Mouse (Mus musculus): ENCODE data around the gene Lmo7.

The Lmo7 gene

DNA sequence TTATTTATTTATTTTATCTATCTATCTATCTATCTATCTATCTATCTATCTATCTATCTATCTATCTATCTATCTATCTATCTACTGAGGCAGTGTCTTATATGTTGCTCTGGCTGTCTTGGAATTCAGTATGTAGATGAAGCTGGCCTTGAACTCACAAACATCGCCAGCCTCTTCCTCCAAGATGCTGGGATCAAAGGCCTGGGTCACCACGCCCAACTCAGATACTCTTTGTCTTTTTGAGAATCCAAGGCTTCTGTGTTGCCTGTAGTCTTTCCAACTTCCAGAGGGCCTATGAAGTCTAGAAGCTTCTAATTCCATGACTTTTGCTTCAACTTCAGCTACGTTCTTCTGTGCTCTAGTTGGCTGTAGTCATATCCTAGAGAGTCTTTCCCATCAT lies 48.7 kb downstream of the Lmo7 start:
- DNase-seq (ENCODE audit: low spot score in 2 of 2) = no peak

DNA sequence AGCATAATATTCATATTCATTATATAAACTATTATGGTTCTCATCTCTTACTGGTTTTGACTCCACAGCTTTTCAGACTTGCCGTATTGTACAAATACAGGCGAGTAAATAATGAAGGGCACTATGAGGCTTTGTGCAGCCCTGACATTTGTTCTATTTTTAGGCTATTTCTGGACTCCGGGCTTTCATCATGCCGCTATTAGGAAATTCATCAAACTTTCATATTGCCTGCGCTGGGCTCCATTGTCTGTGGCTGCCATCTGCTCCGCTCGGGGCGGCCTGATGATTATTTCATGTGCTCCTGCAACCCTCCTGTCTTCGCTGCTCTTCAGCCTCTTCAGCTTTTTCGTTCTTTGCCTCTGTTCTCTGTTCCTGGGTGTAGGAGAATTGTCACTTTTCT lies 50.3 kb downstream of the Lmo7 start:
- no peak for DNase-seq (ENCODE audit: low spot score in 2 of 2)

DNA sequence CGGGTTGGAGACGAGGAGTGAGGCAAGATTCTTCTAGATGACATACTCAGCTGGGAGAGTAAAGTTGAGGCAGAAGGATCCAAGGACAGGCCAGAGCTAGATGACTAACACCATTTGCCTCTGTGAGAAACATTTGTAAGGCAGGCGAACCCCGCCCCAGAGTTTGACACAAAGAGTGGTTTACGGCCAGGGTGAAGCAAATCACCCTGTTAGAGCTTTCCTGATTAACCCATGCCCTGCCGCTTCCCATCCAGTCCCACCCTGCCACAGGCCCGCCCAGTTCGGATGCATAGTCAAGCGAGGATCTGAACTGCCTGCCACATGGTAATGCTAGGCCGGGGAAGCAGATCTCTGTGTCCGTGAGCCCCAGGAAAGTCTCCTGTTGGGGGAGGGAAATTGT lies 51.5 kb downstream of the Lmo7 start:
- DNase-seq (ENCODE audit: low spot score in 2 of 2) = no peak

DNA sequence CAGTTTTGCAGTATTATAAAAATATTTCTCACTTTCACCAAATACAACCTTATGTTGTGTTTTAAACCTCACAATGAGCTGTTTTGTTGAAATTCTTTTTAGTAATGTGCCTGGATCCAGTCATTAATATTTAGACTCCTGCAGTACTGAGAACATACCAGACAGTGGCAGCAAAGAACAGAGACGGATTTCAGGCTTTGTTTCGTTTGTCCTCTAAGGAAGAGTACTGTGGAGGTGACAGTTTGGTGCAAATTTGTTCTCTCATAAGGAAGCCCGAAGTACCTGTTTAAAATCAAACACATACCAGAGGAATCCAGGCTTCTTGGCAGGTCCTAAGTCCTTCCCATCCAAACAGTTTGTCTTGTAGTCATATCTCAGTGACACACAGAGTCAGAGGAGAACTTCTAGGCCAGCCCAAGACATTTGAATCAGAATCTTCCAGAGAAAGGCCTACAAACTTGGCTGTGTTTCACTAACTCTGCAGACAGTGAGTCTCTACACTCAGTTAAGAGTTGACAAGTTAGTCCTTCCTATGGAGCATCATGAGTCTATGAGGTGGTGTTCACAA lies 52.3 kb downstream of the Lmo7 start:
- peak in 1 of 2 experiments; percentile 14 for DNase-seq (ENCODE audit: low spot score in 2 of 2)

DNA sequence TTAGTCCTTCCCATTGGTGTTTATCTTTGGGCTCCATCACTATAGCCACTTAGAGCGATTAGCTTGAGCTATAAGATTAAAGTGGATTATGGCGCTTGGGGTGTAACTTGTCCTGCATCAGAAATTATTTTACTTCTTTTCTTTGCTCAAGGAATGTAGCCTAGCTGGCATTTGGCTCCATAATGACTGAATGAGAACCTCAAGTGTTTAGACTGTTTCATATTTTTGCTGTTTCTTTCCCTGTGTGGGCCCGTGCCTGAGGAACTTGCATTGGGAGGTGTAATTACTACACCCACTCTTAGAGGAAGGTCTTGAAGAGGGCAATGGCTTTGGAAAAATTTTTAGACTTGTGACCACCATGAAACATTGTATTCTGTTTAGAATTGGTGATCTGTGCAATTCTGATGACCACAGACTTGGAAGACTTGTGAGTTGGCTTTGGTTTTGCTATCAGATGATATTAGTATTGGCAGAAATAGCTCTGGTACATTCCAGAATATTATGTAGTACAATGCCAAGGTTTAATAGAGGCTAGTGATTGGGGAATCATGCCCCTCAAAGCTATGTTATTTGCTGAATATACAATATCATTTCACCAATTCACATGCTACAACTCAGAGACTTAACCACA lies 54.7 kb downstream of the Lmo7 start:
- DNase-seq (ENCODE audit: low spot score in 2 of 2) = no peak

DNA sequence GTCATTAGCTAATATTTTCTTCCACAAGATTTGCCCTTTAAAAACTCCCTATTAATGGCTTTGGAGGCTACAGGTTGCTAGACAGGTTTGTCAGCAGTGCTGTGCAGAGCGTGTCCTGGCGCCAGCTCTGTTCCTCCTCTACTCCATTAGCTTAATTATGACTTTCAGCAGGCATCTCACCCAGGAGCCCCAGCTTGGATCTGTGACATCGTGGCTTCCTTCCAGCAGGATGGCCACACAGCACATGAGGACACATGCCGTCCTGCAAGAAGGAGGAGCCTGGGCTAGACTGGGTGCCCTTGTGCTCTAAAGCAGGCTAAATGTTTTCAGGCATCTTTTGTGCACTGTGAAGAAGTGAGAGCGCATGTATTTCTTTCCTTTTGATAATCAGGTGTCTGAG lies 58.1 kb downstream of the Lmo7 start:
- DNase-seq (ENCODE audit: low spot score in 2 of 2) = peak; percentile 15 to 33

DNA sequence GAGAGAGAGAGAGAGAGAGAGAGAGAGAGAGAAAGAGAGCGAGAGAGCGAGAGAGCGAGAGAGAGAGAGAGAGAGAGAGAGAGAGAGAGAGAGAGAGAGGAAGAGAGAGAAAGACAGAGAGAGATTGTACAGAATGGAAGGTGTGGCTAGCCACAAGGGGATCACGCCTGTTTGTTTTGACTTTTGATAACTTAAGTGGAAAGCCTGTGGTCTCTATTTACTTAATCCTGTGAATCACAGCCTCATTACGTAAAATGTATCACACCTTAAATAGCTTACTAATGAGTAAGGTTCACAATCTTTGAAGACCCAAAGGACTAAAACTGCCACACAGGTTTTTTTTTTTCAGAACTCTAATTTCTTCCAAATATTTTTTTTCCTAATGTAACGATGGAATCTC lies 58.7 kb downstream of the Lmo7 start:
- no peak for DNase-seq (ENCODE audit: low spot score in 2 of 2)

DNA sequence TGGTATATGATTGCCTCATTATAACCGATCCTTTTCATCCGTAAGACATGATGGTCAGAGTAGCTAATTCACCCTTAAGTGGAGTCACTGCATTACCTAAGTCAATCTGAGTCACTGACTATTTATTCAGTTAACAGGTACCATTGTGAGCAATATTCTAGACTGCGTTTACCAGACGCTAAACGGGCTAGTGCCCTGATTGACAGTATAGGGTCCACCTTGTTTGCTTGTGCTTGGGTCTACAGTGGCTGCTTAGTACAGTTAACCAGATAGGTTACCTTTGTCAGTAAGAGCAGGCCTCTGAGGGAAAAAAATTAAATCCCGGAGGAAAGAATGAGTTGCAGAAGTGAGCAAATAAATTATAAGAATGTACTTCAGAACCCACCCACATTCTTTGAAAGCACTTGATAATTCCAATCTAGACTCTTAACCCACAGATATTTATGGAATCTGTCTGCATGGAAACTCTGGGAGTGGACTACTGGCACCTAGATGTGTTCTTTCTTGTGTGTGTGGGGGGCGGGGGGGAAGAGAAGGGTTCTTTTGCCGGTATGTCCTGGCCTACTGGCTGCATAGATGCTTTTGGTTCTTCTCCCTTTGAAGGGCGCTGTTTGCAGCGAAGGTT lies 64.9 kb downstream of the Lmo7 start:
- DNase-seq (ENCODE audit: low spot score in 2 of 2) = no peak

DNA sequence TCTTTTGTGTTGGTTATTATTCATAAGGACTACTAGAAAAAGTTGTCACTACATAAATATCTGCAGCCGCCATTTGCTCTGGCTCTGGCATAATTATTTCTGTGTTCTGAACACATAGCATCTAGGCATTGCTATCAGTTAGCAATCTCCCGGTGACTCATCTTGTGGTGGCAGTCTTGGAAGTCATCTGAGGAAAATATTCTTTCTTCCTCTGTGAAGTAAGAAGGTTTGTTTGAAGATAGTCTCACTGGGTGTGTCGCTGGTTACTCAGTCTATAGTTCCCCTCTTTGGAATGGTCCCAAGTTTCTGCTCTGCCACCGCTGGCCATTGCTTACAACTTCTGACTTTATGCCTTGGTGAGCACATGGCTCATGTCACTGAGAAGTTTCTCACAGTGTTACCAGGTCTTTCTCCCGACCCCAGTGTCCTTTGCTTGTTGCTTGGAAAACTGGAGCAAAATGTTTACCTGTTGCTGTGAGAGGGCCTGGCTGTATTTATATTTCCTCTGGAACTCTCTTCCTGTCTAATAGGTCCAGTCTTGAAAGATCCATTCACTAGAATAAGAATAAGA lies 68.3 kb downstream of the Lmo7 start:
- peak in 1 of 2 experiments; percentile 26 for DNase-seq (ENCODE audit: low spot score in 2 of 2)

DNA sequence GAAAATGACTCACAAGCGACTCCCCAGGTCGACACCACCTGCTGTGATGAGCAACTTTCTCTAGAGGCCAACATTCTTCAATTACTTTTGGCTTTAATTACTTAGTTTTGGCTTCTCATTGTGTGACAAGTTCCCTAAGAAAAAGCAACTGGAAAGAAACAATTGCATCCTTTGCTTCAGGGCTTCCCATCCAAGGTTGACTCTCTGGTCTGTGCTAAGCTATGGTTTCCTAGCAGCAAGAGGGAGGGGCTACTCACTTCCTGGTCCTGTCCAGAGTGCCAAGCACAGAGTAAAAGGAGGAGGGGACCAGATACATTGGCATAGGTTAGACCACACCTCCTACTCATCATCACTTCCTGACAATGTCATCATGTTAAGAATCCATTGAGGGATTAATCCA lies 69.0 kb downstream of the Lmo7 start:
- no peak for DNase-seq (ENCODE audit: low spot score in 2 of 2)

DNA sequence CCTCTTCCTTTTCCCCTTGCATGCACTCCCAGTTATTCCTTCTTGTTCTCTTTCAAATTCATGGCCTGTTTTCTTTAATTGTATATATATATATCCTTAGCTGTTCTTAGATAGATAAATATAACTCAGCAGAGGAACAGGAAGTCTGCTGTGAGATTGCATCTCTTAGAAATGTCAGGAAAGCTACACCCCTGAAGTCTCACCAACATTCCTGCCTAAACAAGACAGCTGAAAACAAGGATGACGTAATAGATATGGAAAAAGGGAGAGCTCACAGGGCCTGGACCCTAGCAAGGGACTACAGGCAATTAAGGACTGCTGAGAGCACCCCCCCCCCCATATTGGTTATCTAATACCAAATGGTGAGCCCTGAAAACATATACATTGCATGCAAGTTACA lies 71.9 kb downstream of the Lmo7 start:
- DNase-seq (ENCODE audit: low spot score in 2 of 2) = no peak

DNA sequence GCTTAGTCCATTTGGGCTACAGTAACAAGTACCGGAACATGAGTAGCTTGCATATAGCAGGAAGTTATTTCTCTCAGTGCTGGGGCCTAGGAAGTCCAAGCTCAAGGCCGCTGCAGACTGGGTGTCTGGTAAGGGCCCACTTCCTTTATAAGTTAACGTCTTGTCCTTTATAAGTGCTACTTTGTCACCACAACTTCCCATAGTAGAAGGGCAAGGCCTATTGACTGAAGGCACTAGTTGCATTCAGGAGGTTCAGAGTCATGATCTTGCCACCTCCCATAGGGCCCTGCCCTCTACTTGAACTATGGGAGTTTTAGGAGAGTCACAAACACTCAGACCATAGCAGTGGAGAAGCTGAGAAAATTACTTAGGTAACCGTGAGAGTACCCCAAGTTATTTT lies 74.4 kb downstream of the Lmo7 start:
- DNase-seq (ENCODE audit: low spot score in 2 of 2) = no peak

DNA sequence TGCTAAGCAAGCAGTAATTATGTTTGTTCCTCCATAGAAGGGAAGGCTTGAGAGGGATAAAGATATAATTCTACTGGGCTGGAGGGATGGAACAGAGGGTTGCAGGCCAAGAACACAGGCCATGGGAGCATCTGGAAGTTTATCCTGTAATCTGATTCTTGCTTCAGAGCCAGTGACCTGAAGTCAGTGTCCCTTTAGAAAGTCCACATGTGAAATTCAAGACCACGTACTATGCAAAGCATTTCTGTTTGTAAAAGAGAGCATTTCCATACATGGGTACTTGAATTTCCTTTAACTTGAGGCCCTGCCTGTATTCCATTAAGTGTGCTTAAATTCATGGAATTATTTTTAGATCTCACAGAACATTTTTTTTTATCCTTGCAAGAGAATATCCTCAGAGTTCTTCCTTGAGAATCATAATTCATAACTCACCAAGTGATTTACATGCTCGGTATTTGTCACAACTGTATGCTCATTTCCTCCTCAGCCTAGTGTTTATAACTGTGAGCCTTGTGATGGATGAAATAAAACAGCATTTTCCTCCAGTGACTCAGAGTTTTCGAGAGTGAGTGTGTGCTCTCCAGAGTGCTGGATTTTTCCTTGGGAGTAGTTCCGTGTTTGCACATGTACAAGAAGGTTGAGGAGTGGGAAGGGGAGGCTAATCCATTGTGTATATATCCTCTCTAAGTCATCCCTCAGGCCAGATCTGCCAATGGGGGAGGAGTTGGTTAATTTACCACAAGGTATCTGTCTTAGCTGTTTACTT lies 75.0 kb downstream of the Lmo7 start:
- DNase-seq (ENCODE audit: low spot score in 2 of 2) = no peak

DNA sequence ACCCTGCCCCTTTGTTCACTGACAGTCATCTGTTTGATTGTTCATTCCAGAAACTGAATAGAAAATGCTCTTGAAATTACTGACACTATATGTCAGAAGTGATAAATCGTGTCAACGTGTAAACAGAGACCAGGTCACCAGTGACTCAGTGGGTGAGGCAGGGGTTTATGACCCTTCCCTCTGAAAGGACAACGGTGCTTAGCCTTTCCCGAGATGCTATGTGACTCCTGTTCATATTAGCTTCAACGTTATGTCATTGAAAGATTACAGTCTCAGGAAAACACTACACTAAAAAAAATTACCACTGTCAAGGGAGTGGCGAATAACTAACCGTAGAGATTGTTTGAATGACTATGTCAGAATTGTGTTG lies 75.6 kb downstream of the Lmo7 start:
- DNase-seq (ENCODE audit: low spot score in 2 of 2) = no peak

DNA sequence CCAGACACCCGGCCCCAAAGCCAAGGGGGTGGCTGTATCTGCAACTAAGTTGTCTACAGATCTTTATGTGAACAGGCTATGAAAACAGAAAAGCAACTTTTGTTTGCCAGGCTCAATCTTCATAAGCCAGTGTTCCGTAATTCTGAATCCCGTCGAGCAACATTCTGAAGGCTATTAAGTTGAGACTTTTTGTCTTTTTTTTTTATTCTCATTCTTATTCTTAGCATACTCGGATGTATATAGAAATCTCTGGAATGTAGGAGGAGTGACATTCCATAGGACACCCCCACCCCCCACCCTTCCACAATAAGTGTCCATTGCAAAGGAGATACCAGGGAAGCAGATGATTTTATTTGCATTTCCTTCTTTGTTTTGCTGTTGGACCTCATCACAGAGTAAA lies 76.3 kb downstream of the Lmo7 start:
- DNase-seq (ENCODE audit: low spot score in 2 of 2) = no peak

DNA sequence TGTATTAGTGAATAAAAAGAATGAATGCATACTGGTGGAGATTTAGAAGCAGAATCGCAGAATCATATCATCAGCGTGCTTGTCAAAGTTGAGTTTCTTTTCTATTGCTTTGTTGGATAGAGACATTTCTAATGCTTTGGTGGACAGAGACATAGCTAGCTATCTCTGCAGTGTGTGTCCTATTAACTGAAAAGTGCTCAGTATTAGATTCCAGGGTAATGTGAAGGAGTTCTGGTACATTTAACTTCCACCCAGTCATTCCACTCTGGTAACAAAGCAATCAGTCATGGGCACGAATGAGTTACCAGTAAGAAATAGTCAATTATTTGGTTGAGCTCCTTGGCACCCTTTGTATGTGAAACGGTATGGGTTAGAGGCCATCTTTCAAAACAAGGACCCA lies 76.8 kb downstream of the Lmo7 start:
- DNase-seq (ENCODE audit: low spot score in 2 of 2) = no peak

DNA sequence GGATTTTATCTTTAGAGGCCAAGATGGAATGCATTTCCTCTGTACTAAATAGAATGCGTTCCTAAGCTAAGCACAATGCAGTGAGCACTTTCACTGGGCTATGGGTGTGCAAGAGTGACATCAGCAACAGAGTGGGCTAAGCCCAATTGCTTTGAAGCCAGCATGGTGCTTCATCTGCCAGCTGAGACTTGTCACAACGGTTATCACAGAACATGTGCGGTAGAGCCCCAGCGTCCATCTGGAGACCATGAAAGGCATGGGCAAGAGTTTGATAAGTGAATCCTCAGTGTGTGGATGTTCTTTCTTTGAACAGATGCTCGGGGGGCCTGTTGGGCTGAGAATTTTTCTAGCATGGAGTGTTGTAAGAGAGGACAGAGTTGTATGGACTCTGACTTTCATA lies 86.7 kb downstream of the Lmo7 start:
- DNase-seq (ENCODE audit: low spot score in 2 of 2) = no peak

DNA sequence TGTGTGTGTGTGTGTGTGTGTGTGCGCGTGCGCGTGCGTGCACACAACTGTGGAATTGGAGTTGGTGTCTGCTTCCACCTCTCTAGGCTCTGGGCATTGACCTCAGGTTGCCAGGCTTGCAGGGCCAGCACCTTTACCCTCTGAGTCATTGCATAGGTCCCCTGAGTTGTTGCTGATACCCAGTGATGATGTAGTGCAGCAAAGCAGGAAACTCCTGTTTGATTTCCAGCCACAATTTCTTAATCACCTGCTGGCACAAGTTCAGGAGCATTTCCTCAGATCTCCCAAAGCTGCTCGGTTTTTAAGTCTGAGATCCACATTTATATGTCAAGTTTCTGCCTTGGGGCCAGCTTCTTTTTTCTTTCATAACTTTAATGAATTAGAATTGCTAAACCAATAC lies 92.6 kb downstream of the Lmo7 start:
- DNase-seq (ENCODE audit: low spot score in 2 of 2) = peak in 1 of 2 experiments; percentile 59

DNA sequence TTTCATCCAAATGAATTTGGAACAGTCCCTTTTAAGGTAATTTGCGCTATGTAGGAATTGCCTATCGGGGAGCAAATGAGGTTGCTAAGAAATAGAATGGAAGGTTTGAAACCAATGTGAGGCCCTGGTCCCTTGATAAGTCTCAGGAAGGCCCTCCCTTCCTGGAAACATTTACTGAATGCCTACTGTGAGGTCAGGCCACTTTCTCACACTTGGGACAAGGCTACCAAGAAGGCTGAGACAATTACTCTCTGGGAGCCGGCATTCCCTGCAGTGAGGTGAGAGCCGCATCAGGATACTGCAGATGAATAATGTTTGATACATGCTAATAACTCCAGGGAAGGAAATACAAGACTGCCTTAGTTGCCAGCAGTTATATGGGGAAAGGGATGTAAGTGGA lies 93.1 kb downstream of the Lmo7 start:
- DNase-seq (ENCODE audit: low spot score in 2 of 2) = no peak

DNA sequence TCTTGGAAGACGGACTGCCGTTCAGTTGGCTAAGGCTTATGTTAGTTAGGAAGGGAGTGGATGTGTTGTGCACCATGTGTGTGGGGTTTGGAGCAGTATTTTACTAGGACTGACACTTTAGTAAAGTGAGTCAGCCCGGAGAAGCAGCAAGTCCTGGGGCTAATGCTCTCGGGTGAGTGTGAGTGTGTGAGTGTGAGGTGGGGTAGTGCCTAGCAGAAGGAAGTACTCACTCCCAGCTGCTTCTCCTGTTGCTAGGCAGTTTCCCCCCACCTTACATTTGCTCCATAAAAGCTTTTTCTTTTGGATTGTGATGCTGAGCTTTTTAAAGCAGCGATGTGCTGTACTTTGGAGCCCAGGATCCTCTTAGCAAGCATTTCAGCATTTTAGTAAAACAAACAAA lies 99.9 kb downstream of the Lmo7 start:
- DNase-seq (ENCODE audit: low spot score in 2 of 2) = no peak

DNA sequence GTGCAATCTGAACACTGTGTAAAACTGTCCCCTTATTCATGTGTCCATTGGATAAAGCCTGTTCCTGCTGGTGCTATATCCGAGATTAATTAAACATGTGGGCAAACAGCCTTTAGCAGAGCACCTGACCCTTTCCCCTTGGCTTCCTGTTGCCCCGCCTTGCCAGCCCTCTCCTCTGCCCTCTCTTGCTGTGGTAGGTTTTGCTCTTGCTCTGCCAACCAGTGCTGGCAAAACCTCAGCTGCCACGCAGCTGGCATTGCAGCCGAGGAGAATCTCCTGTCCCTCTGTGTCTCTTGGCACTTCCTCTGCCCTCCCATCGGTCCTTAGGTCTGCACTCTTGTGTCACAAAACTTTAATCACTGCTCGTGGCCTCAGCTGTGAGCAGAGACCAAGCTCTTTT lies 100.4 kb downstream of the Lmo7 start:
- DNase-seq (ENCODE audit: low spot score in 2 of 2) = no peak

DNA sequence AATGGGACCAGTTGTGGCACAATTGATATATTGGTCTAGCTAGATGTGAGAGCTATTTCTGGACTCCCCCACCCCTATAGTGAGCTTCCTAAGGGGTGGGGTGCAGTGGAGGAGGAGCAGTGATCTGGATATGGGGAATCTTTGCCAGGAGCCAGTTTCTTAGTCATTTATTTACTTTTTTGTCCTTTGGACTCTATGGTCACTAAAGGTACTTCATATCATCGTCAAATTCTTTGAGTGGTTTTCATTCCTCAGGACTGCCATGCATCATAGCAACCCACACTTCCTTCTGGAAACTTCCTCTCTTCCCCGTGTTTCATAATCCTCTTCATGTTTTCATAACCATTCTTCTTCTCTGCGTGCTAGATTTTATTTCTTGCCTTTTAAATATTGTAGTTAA lies 104.4 kb downstream of the Lmo7 start:
- DNase-seq (ENCODE audit: low spot score in 2 of 2) = no peak

DNA sequence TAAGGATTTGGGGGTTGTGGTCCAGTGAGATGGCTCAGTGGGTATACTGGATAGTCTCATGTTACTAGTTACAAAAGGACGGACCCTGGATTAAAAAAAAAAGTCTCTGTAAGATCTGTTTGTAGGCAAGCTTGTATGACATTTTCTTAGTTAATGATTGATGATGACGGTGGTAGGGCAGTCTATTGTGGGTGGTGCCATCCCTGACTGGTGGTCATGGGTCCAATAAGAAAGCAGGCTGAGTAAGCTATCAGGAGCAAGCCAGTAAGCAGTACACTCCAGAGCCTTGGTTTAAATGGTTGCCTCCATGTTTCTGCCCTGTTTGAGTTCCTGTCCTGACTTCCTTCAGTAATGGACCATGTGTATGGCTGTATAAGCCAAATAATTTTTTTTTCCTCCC lies 106.6 kb downstream of the Lmo7 start:
- DNase-seq (ENCODE audit: low spot score in 2 of 2) = no peak

Measured in urinary bladder, postnatal 36 days (tissue).